Mouse (Mus musculus) liver, embryonic 11.5 days (tissue): ENCODE data around the gene Slc7a7. TPM values are rescaled to one million over a fixed set of nuclear protein-coding genes. Genes with fewer than 3 reads are reported as not detected.
A peak's percentile ranks its signal among the peaks of the same experiment; 100 is the strongest.

Experiments
- ATAC-seq: fragments of 200-750 bp; cut with Nextera tagmentation; replicated peaks from 2 replicates; pipeline ENCODE4 v1.8.0; 2017; ENCODE audit warnings: moderate number of reproducible peaks, mild to moderate bottlenecking, moderate TSS enrichment, moderate library complexity; ENCODE audit not compliant: low FRiP score
- DNase-seq: peaks from one replicate; pipeline ENCODE4 v3.0.0-alpha.2; 2017; ENCODE audit warnings: low spot score
- H3K27ac ChIP-seq: fragments of 300-500 bp; sonication (generic); 2 replicates; pipeline ENCODE4 v1.5.1; 2014; ENCODE audit warnings: mild to moderate bottlenecking, low read depth, low read length, control low read depth
- H3K27me3 ChIP-seq: fragments of 300-500 bp; sonication (generic); replicated peaks from 2 replicates; pipeline ENCODE4 v1.6.1; 2014; ENCODE audit warnings: low read length, mixed read lengths; ENCODE audit not compliant: control insufficient read depth, insufficient read depth
- H3K36me3 ChIP-seq: fragments of 300-500 bp; sonication (generic); 2 replicates; pipeline ENCODE4 v1.6.1; 2014; ENCODE audit warnings: mild to moderate bottlenecking, low read length, moderate library complexity, mixed read lengths; ENCODE audit not compliant: control insufficient read depth, insufficient read depth
- H3K4me1 ChIP-seq: fragments of 300-500 bp; sonication (generic); replicated peaks from 2 replicates; pipeline ENCODE4 v1.6.1; 2014; ENCODE audit warnings: low read length, mixed read lengths; ENCODE audit not compliant: control insufficient read depth, insufficient read depth
- H3K4me2 ChIP-seq: fragments of 300-500 bp; sonication (generic); 2 replicates; pipeline ENCODE4 v1.6.1; 2014; ENCODE audit warnings: mild to moderate bottlenecking, control low read depth, moderate library complexity
- H3K4me3 ChIP-seq: fragments of 300-500 bp; sonication (generic); 2 replicates; pipeline ENCODE4 v1.5.1; 2014; ENCODE audit warnings: low read depth, low read length, control low read depth
- H3K9ac ChIP-seq: fragments of 300-500 bp; sonication (generic); 2 replicates; pipeline ENCODE4 v1.6.1; 2014; ENCODE audit warnings: low read depth, low read length, control low read depth
- H3K9me3 ChIP-seq: fragments of 300-500 bp; sonication (generic); 2 replicates; pipeline ENCODE4 v1.6.1; 2016; ENCODE audit warnings: low read length, inconsistent platforms, mixed read lengths; ENCODE audit not compliant: control insufficient read depth
- WGBS: fragments of 180-500 bp; shearing (Covaris S2); extraction: QIAGEN DNeasy Blood & Tissue Kit; methylation state at CpG from one replicate; pipeline ENCODE4 v1.1.7; 2014; 5-methylcytosine and 5-hydroxymethylcytosine counted together
- polyA plus RNA-seq: library from polyadenylated mRNA; unstranded; fragments of >200 nt; fragmentation: Nextera tagmentation; extraction: Ambion mirVana; gene quantifications from 2 replicates; pipeline ENCODE4 v1.2.1, GENCODE M21; 2014

Slc7a7 gene
- polyA plus RNA-seq, 1 experiment from 2014 or later = 8.3 TPM

- peaks cover 12% of the 10 kb centered on the region for H3K36me3 ChIP-seq
- 78% methylated on average over 11 of the region's 11 CpGs for WGBS
- H3K27me3 ChIP-seq = peaks cover 33% of the 10 kb centered on the region
- no peak overlapping the region for H3K9ac ChIP-seq
- no peak for DNase-seq
- no peak for ATAC-seq
- H3K27ac ChIP-seq = no peak overlapping the region
- H3K4me3 ChIP-seq = no peak overlapping the region
- peaks cover 26% of the 10 kb centered on the region for H3K4me1 ChIP-seq
- H3K9me3 ChIP-seq = no peaks in the 10 kb centered on the region
- no peak overlapping the region for H3K4me2 ChIP-seq
Observed at GRCm38 (mm10) chr14:54435194-54435918, 17.8 kb upstream of the Slc7a7 start.

- Histone ChIP-seq H3K4me1 (peaks cover 38% of the 10 kb centered on the region), H3K9ac (no peak overlapping the region), H3K4me3 (peak overlapping the region; percentile 73), H3K9me3 (no peaks in the 10 kb centered on the region), H3K27ac (peak overlapping the region; percentile 92), H3K36me3 (peaks cover 10% of the 10 kb centered on the region; the same call in 1 of the 2 replicates), H3K4me2 (peak overlapping the region; percentile 80), H3K27me3 (peaks cover 33% of the 10 kb centered on the region)
- WGBS = 51% methylated on average over 12 of the region's 12 CpGs
- ATAC-seq (0 out of 2 replicates have a peak, but pooled peaks have one; percentile 3), DNase-seq (no peak)
Observed at GRCm38 (mm10) chr14:54433941-54434531, 16.5 kb upstream of the Slc7a7 start.

- Histone ChIP-seq H3K4me1 (peaks cover 40% of the 10 kb centered on the region), H3K4me2 (peak overlapping the region; percentile 80), H3K27ac (peak overlapping the region; percentile 92), H3K9ac (peak overlapping the region; percentile 89), H3K27me3 (peaks cover 33% of the 10 kb centered on the region), H3K9me3 (no peaks in the 10 kb centered on the region), H3K36me3 (peaks cover 10% of the 10 kb centered on the region; the same call in 1 of the 2 replicates), H3K4me3 (peak overlapping the region; percentile 73)
- ATAC-seq = no peak
- 26% methylated on average over 17 of the region's 17 CpGs for WGBS
- no peak for DNase-seq
Observed at GRCm38 (mm10) chr14:54432837-54433830, 15.6 kb upstream of the Slc7a7 start.

- ATAC-seq = no peak
- peaks cover 10% of the 10 kb centered on the region; the same call in 1 of the 2 replicates for H3K36me3 ChIP-seq
- peaks cover 43% of the 10 kb centered on the region for H3K4me1 ChIP-seq
- peak overlapping the region; percentile 73 for H3K4me3 ChIP-seq
- no peaks in the 10 kb centered on the region for H3K9me3 ChIP-seq
- H3K27ac ChIP-seq = peak overlapping the region; percentile 92
- peak overlapping the region; percentile 80 for H3K4me2 ChIP-seq
- peak; percentile 62 for DNase-seq
- peak overlapping the region; percentile 89 for H3K9ac ChIP-seq
- WGBS = 4% methylated on average over 54 of the region's 54 CpGs
- peaks cover 33% of the 10 kb centered on the region for H3K27me3 ChIP-seq
Observed at GRCm38 (mm10) chr14:54432078-54432836, 14.7 kb upstream of the Slc7a7 start.

- peak; percentile 70 for DNase-seq
- Histone ChIP-seq H3K4me2 (peak within 1 kb of the TSS; percentile 80), H3K9me3 (no peaks in the 10 kb centered on the region), H3K27me3 (peaks cover 33% of the 10 kb centered on the region), H3K4me3 (peak within 1 kb of the TSS; percentile 73), H3K27ac (peak within 1 kb of the TSS; percentile 92), H3K4me1 (peaks cover 43% of the 10 kb centered on the region), H3K36me3 (peaks cover 10% of the 10 kb centered on the region; the same call in 1 of the 2 replicates), H3K9ac (peak within 1 kb of the TSS; percentile 89)
- WGBS = under 1% methylated on average over 48 of the region's 49 CpGs
- ATAC-seq = no peak
Observed at GRCm38 (mm10) chr14:54431334-54432077, 13.9 kb upstream of the Slc7a7 start, which contains the start of gene Mmp14. Gene Mmp14 (plus strand): TSS chr14:54431612.

- peaks cover 33% of the 10 kb centered on the region for H3K27me3 ChIP-seq
- peak overlapping the region; percentile 89 for H3K9ac ChIP-seq
- peaks cover 47% of the 10 kb centered on the region for H3K4me1 ChIP-seq
- peak overlapping the region; percentile 73 for H3K4me3 ChIP-seq
- ATAC-seq (no peak), DNase-seq (no peak)
- H3K9me3 ChIP-seq = no peaks in the 10 kb centered on the region
- H3K27ac ChIP-seq = peak overlapping the region; percentile 92
- H3K4me2 ChIP-seq = peak overlapping the region; percentile 80
- WGBS = 6% methylated on average over 18 of the region's 18 CpGs
- H3K36me3 ChIP-seq = peaks cover 5% of the 10 kb centered on the region; the same call in 1 of the 2 replicates
Observed at GRCm38 (mm10) chr14:54430406-54431145, 13.0 kb upstream of the Slc7a7 start.
